ENCODE assay signal across 17 mouse cellular contexts in genomic region chr11:114814873-114815592, GRCm38 (mm10). TPM values are rescaled to one million over a fixed set of nuclear protein-coding genes. Genes with fewer than 3 reads are reported as not detected.
A peak's percentile ranks its signal among the peaks of the same experiment; 100 is the strongest.
DNase-seq lines count a peak whose midpoint lies in the region; ATAC-seq and TF ChIP-seq lines count a peak whose summit lies in the region.
"Had no signal": no experiment of that assay in that cellular context is flagged by ENCODE, and none has a peak within 500 bp of the region (broad histone marks: within the 10 kb centered on the region; RNA-seq: fewer than 3 reads in every experiment).

No protein-coding gene starts in this region.

- H3K4me3 ChIP-seq in heart, embryonic 11.5 days (ENCODE audit: low read depth, low read length) = no peak overlapping the region
- H3K4me3 ChIP-seq in lung, embryonic 14.5 days (ENCODE audit: low read depth, low read length) = no peak overlapping the region
- no peak overlapping the region for H3K4me3 ChIP-seq in lung, adult 2 months (replicated peaks; ENCODE audit: extremely low read depth, low read depth, low read length)
- H3K4me3 ChIP-seq: intestine, embryonic 15.5 days; lung, embryonic 15.5 days had no signal

- H3K9ac ChIP-seq in heart, embryonic 11.5 days (ENCODE audit: low read depth, low read length) = no peak overlapping the region
- no peak overlapping the region for H3K9ac ChIP-seq in lung, embryonic 14.5 days
- H3K9ac ChIP-seq: forebrain, postnatal 0 days; intestine, embryonic 15.5 days; lung, embryonic 15.5 days had no signal

- no peaks in the 10 kb centered on the region for H3K36me3 ChIP-seq in heart, embryonic 11.5 days (ENCODE audit: control insufficient read depth, insufficient read depth, low read length)
- H3K36me3 ChIP-seq in lung, embryonic 14.5 days (ENCODE audit: insufficient read depth) = no peaks in the 10 kb centered on the region
- H3K36me3 ChIP-seq in splenic B cell, adult 2 months (ENCODE audit: control insufficient read depth, insufficient read depth, low read length, poor library complexity, severe bottlenecking) = no peaks in the 10 kb centered on the region
- H3K36me3 ChIP-seq: intestine, embryonic 15.5 days; lung, embryonic 15.5 days had no signal

- H3K9me3 ChIP-seq in heart, embryonic 11.5 days (replicated peaks; ENCODE audit: control insufficient read depth, low read length) = no peaks in the 10 kb centered on the region
- no peaks in the 10 kb centered on the region for H3K9me3 ChIP-seq in lung, embryonic 14.5 days (ENCODE audit: low read depth, low read length)
- H3K9me3 ChIP-seq: intestine, embryonic 15.5 days; lung, embryonic 15.5 days had no signal

- peaks cover 12% of the 10 kb centered on the region for H3K4me1 ChIP-seq in heart, embryonic 11.5 days (ENCODE audit: control insufficient read depth, insufficient read depth, low read length)
- peaks cover 3% of the 10 kb centered on the region for H3K4me1 ChIP-seq in lung, embryonic 14.5 days (ENCODE audit: insufficient read depth)
- no peaks in the 10 kb centered on the region for H3K4me1 ChIP-seq in lung, adult 2 months (ENCODE audit: control insufficient read depth, insufficient read depth, low read length)
- H3K4me1 ChIP-seq: intestine, embryonic 15.5 days had no signal

- peak; percentile 63; the same call in 1 of the 2 replicates for ATAC-seq in heart, embryonic 11.5 days (replicated peaks; ENCODE audit: insufficient number of reproducible peaks, low FRiP score, low TSS enrichment)
- no peak; the same call in 1 of the 2 replicates for ATAC-seq in lung, embryonic 14.5 days (ENCODE audit: insufficient read depth)
- ATAC-seq in hematopoietic stem cell, adult 5-6 weeks (replicated peaks in 1 of 2; ENCODE audit: insufficient read depth in 1 of 2, low FRiP score in 2 of 2, low TSS enrichment in 1 of 2, low read depth in 1 of 2, poor library complexity in 2 of 2, severe bottlenecking in 2 of 2) = peak; percentile 41 to 43; a peak in 3 of 4 replicates
- ATAC-seq: activated CD4-positive, CD25-positive, alpha-beta regulatory T cell, adult 4 months; forebrain, postnatal 0 days; intestine, embryonic 15.5 days had no signal

- WGBS in heart, embryonic 11.5 days (ENCODE audit: insufficient replicate concordance) = 55% methylated on average over 11 of the region's 11 CpGs
- WGBS in lung, embryonic 14.5 days = 57% methylated on average over 11 of the region's 11 CpGs
- 67% methylated on average over 11 of the region's 11 CpGs for WGBS in lung, adult 2 months

- DNase-seq in heart, postnatal 36 days = no peak
- DNase-seq in lung, embryonic 14.5 days = peak; percentile 48
- DNase-seq in lung, adult 2 months = no peak
- DNase-seq in splenic B cell, adult 2 months (ENCODE audit: low read depth, low spot score) = peak; percentile 29
- DNase-seq in left cerebral cortex, adult 9 months (ENCODE audit: low spot score in 2 of 2) = no peak
- no peak for DNase-seq in right cerebral cortex, postnatal 10 days (ENCODE audit: low spot score in 2 of 2)
- DNase-seq: forebrain, postnatal 0 days; kidney, postnatal 36 days; liver; right cerebral cortex, postnatal 25 days; thymus, postnatal 14 days had no signal

- H3K4me2 ChIP-seq in heart, embryonic 11.5 days = peak overlapping the region; percentile 14; the same call in 1 of the 2 replicates
- H3K4me2 ChIP-seq in lung, embryonic 14.5 days = no peak overlapping the region
- H3K4me2 ChIP-seq: intestine, embryonic 15.5 days; lung, embryonic 15.5 days had no signal

- peaks cover 2% of the 10 kb centered on the region; the same call in 1 of the 2 replicates for H3K27me3 ChIP-seq in heart, embryonic 11.5 days (ENCODE audit: control insufficient read depth, insufficient read depth, low read length)
- H3K27me3 ChIP-seq in lung, embryonic 14.5 days (ENCODE audit: insufficient read depth, low read length) = no peaks in the 10 kb centered on the region
- H3K27me3 ChIP-seq in splenic B cell, adult 2 months (ENCODE audit: control insufficient read depth, insufficient read depth, low read length, poor library complexity, severe bottlenecking) = no peaks in the 10 kb centered on the region
- H3K27me3 ChIP-seq: intestine, embryonic 15.5 days; lung, embryonic 15.5 days had no signal

- no peak for TF ChIP-seq CTCF in lung, embryonic 14.5 days (IDR thresholded peaks at IDR 0.05; ENCODE audit: low read depth)
- TF ChIP-seq CTCF in lung, adult 2 months (IDR thresholded peaks at IDR 0.05; ENCODE audit: insufficient read depth, low read length) = no peak

- H3K27ac ChIP-seq in heart, embryonic 11.5 days (ENCODE audit: low read depth, low read length) = peak overlapping the region; percentile 73
- H3K27ac ChIP-seq in lung, embryonic 14.5 days (ENCODE audit: low read depth) = no peak overlapping the region
- H3K27ac ChIP-seq: intestine, embryonic 15.5 days; lung, embryonic 15.5 days had no signal

- no peak for TF ChIP-seq POLR2A in lung, adult 2 months (IDR thresholded peaks at IDR 0.05; ENCODE audit: borderline replicate concordance, extremely low read depth, low read depth, low read length)

- intact Hi-C loops in heart, postnatal 36 days (cut with DNase I) = loop anchor here (10.0 kb wide), 1 partner anchor 240 kb away; no protein-coding TSS in a partner anchor

RNA-seq across cellular contexts. Expression of gene Gpr142, which starts 16.3 kb away (rescaled TPM):
- polyA plus RNA-seq in heart, embryonic 11.5 days (2014; fragmentation: Nextera tagmentation; extraction: Ambion mirVana) = 0.27 TPM in 1 of 2 replicates, not detected in the other
- not detected for total RNA-seq in heart, postnatal 36 days (2021)
- 0.28 TPM in 1 of 2 replicates, not detected in the other for polyA plus RNA-seq in lung, embryonic 14.5 days (2014; fragmentation: Nextera tagmentation; extraction: Ambion mirVana)
- not detected in 2 replicates for polyA plus RNA-seq in lung, adult 2 months (2012; rRNA removed)
- not detected in 2 replicates for total RNA-seq in hematopoietic stem cell, adult 5-6 weeks (2017)
- total RNA-seq: forebrain, postnatal 0 days; layer of hippocampus, postnatal 25 days had no signal
- polyA plus RNA-seq: activated CD4-positive, CD25-positive, alpha-beta regulatory T cell, adult 4 months; forebrain, postnatal 0 days; lung, embryonic 15.5 days had no signal

RNA-seq across cellular contexts. Expression of gene Btbd17, which starts 19.3 kb away (rescaled TPM):
- polyA plus RNA-seq in heart, embryonic 11.5 days (2014; fragmentation: Nextera tagmentation; extraction: Ambion mirVana) = 0.09 TPM in 1 of 2 replicates, not detected in the other
- total RNA-seq in heart, postnatal 36 days (2021) = not detected
- 0.65 and 1.3 TPM in 2 replicates for polyA plus RNA-seq in lung, embryonic 14.5 days (2014; fragmentation: Nextera tagmentation; extraction: Ambion mirVana)
- 0.54 and 0.59 TPM in 2 replicates for polyA plus RNA-seq in lung, adult 2 months (2012; rRNA removed)
- total RNA-seq in hematopoietic stem cell, adult 5-6 weeks (2017) = not detected in 2 replicates
- polyA plus RNA-seq: activated CD4-positive, CD25-positive, alpha-beta regulatory T cell, adult 4 months had no signal

RNA-seq across cellular contexts. Expression of gene Gprc5c, which starts 35.9 kb away (rescaled TPM):
- 21.8 and 23.0 TPM in 2 replicates for polyA plus RNA-seq in heart, embryonic 11.5 days (2014; fragmentation: Nextera tagmentation; extraction: Ambion mirVana)
- 10 to 100 TPM; 10.2 to 11.2 TPM for total RNA-seq in heart, postnatal 36 days (2021)
- 34.7 and 39.2 TPM in 2 replicates for polyA plus RNA-seq in lung, embryonic 14.5 days (2014; fragmentation: Nextera tagmentation; extraction: Ambion mirVana)
- 14.3 and 18.2 TPM in 2 replicates for polyA plus RNA-seq in lung, adult 2 months (2012; rRNA removed)
- total RNA-seq in hematopoietic stem cell, adult 5-6 weeks (2017) = not detected in 2 replicates

RNA-seq across cellular contexts. Expression of gene Kif19a, which starts 49.8 kb away (rescaled TPM):
- 0.13 TPM in 1 of 2 replicates, not detected in the other for polyA plus RNA-seq in heart, embryonic 11.5 days (2014; fragmentation: Nextera tagmentation; extraction: Ambion mirVana)
- total RNA-seq in heart, postnatal 36 days (2021) = under 1 TPM in 1 of 2 experiments, not detected in 1; 0.35 TPM
- 0.29 TPM in 1 of 2 replicates, not detected in the other for polyA plus RNA-seq in lung, embryonic 14.5 days (2014; fragmentation: Nextera tagmentation; extraction: Ambion mirVana)
- 8.9 and 9.2 TPM in 2 replicates for polyA plus RNA-seq in lung, adult 2 months (2012; rRNA removed)
- 1.9 and 2.0 TPM in 2 replicates for total RNA-seq in hematopoietic stem cell, adult 5-6 weeks (2017)

Comparison
In these comparisons a context has a peak if more than half of its experiments do, and no peak if none do; other contexts are left out.
1. DNase-seq: peak in lung, embryonic 14.5 days (single experiment) and splenic B cell, adult 2 months (single experiment); none in heart, postnatal 36 days (0 of 2), lung, adult 2 months (single experiment), left cerebral cortex, adult 9 months (0 of 2) and right cerebral cortex, postnatal 10 days (0 of 2).